Mouse (Mus musculus) induced T-regulatory cell, adult 2 months (primary cell): ENCODE results near the gene Gne.
"Not testable (repeated sequence)": the region's sequence is repeated elsewhere in the genome, so short reads cannot be mapped to it uniquely, and the experiment has no call there.

Experiments
- DNase-seq: peaks from one replicate; pipeline ENCODE4 v3.0.0-alpha.2; 2012; ENCODE audit warnings: low read depth

Gne gene

GRCm38 (mm10) chr4:44072873-44073441 is 11.0 kb downstream of the Gne start:
- no peak for DNase-seq

GRCm38 (mm10) chr4:44072146-44072872 is 11.7 kb downstream of the Gne start:
- DNase-seq: peak; percentile 91

- peak; percentile 49 for DNase-seq
Observed at GRCm38 (mm10) chr4:44071741-44072145, 12.2 kb downstream of the Gne start.

- no peak for DNase-seq
Observed at GRCm38 (mm10) chr4:44070641-44071040, 13.3 kb downstream of the Gne start.

GRCm38 (mm10) chr4:44069411-44069810 is 14.6 kb downstream of the Gne start:
- no peak for DNase-seq

GRCm38 (mm10) chr4:44068736-44069135 is 15.2 kb downstream of the Gne start:
- no peak for DNase-seq

GRCm38 (mm10) chr4:44066891-44067290 is 17.1 kb downstream of the Gne start:
- DNase-seq: no peak

- DNase-seq: peak; percentile 94
Observed at GRCm38 (mm10) chr4:44065355-44066025, 18.5 kb downstream of the Gne start.

- DNase-seq: no peak
Observed at GRCm38 (mm10) chr4:44062816-44063215, 21.2 kb downstream of the Gne start.

- no peak for DNase-seq
Observed at GRCm38 (mm10) chr4:44062062-44062461, 21.9 kb downstream of the Gne start.

- DNase-seq: peak; percentile 52
Observed at GRCm38 (mm10) chr4:44059674-44060073, 24.3 kb downstream of the Gne start.

- no peak for DNase-seq
Observed at GRCm38 (mm10) chr4:44049812-44050211, 34.2 kb downstream of the Gne start.

- peak; percentile 54 for DNase-seq
Observed at GRCm38 (mm10) chr4:44046066-44046465, 37.9 kb downstream of the Gne start.

GRCm38 (mm10) chr4:44044685-44045356 is 39.2 kb downstream of the Gne start:
- DNase-seq: peak; percentile 83

GRCm38 (mm10) chr4:44043182-44043581 is 40.8 kb downstream of the Gne start:
- not testable (repeated sequence) for DNase-seq

- DNase-seq: no peak
Observed at GRCm38 (mm10) chr4:44042429-44042828, 41.5 kb downstream of the Gne start.

- DNase-seq: no peak
Observed at GRCm38 (mm10) chr4:44040802-44041201, 43.2 kb downstream of the Gne start.

GRCm38 (mm10) chr4:44036455-44036854 is 47.5 kb downstream of the Gne start:
- DNase-seq: no peak

GRCm38 (mm10) chr4:44031521-44031920 is 52.5 kb downstream of the Gne start:
- no peak for DNase-seq

- no peak for DNase-seq
Observed at GRCm38 (mm10) chr4:44029661-44030066, 54.3 kb downstream of the Gne start.

GRCm38 (mm10) chr4:44028303-44029135 is 55.5 kb downstream of the Gne start:
- DNase-seq: no peak

GRCm38 (mm10) chr4:44025570-44025969 is 58.4 kb downstream of the Gne start:
- DNase-seq: no peak
